Comparison of ENCODE assay signal across 22 mouse cellular contexts in the genomic region with DNA sequence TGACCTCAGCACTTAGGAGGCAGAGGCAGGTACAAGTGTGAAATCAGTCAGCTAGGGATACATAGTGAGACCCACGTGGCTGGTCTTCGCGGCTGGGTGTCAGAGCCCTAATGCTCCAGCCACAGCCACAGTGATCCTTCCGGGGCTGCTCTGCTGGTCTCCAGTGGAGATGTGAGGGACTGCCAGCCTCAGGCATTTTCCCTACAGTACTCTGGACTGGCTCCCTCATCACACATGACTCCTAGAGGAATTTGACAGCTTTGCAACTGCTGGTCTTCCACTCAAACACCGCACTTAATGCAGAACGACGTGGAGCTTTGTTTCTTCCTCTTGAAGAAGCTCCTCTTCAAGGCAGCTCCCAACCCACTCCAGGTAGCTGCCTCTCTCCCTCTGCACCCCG. TPM values are rescaled to one million over a fixed set of nuclear protein-coding genes. Genes with fewer than 3 reads are reported as not detected.
A peak's percentile ranks its signal among the peaks of the same experiment; 100 is the strongest.
DNase-seq lines count a peak whose midpoint lies in the region; ATAC-seq and TF ChIP-seq lines count a peak whose summit lies in the region.
"Had no signal": no experiment of that assay in that cellular context is flagged by ENCODE, and none has a peak within 500 bp of the region (broad histone marks: within the 10 kb centered on the region; RNA-seq: fewer than 3 reads in every experiment).

No protein-coding gene starts in this region.

- no peak for TF ChIP-seq EP300 in lung, postnatal 0 days (IDR thresholded peaks at IDR 0.05)

- H3K36me3 ChIP-seq in heart, embryonic 13.5 days: peaks cover 64% of the 10 kb centered on the region
- peaks cover 44% of the 10 kb centered on the region for H3K36me3 ChIP-seq in lung, postnatal 0 days (ENCODE audit: insufficient read depth, low read length)

- no peaks in the 10 kb centered on the region for H3K27me3 ChIP-seq in heart, embryonic 13.5 days (replicated peaks)
- no peaks in the 10 kb centered on the region for H3K27me3 ChIP-seq in lung, postnatal 0 days (replicated peaks; ENCODE audit: insufficient read depth, low read length)
- H3K27me3 ChIP-seq: forebrain, embryonic 13.5 days; midbrain, embryonic 12.5 days; neural tube, embryonic 13.5 days; Patski had no signal

- WGBS in heart, embryonic 13.5 days: 68% methylated on average over 8 of the region's 8 CpGs
- 78% methylated on average over 8 of the region's 8 CpGs for WGBS in lung, postnatal 0 days
- 76% methylated on average over 8 of the region's 8 CpGs for WGBS in lung, adult 2 months

- no peak for ATAC-seq in heart, embryonic 13.5 days (ENCODE audit: extremely low read depth, insufficient number of reproducible peaks, low FRiP score, low TSS enrichment)
- ATAC-seq in lung, postnatal 0 days: no peak
- ATAC-seq: forebrain, embryonic 13.5 days; liver, postnatal 0 days; Patski had no signal

- no peak overlapping the region for H3K4me2 ChIP-seq in heart, embryonic 13.5 days
- H3K4me2 ChIP-seq in lung, postnatal 0 days (replicated peaks; ENCODE audit: low read depth, low read length): no peak overlapping the region
- H3K4me2 ChIP-seq: forebrain, embryonic 13.5 days; heart, embryonic 11.5 days; midbrain, embryonic 12.5 days; neural tube, embryonic 13.5 days had no signal

- H3K9me3 ChIP-seq in heart, embryonic 13.5 days: no peaks in the 10 kb centered on the region
- H3K9me3 ChIP-seq in lung, postnatal 0 days (ENCODE audit: low read length): no peaks in the 10 kb centered on the region
- H3K9me3 ChIP-seq: forebrain, embryonic 13.5 days; midbrain, embryonic 12.5 days; neural tube, embryonic 13.5 days had no signal

- peaks cover 42% of the 10 kb centered on the region for H3K4me1 ChIP-seq in heart, embryonic 13.5 days
- peaks cover 11% of the 10 kb centered on the region for H3K4me1 ChIP-seq in lung, postnatal 0 days (ENCODE audit: insufficient read depth, low read depth, low read length)
- peaks cover 15% of the 10 kb centered on the region for H3K4me1 ChIP-seq in lung, adult 2 months (ENCODE audit: control insufficient read depth, insufficient read depth, low read length)

- H3K4me3 ChIP-seq in heart, embryonic 13.5 days: no peak overlapping the region
- H3K4me3 ChIP-seq in lung, postnatal 0 days (ENCODE audit: low read depth, low read length): no peak overlapping the region
- no peak overlapping the region for H3K4me3 ChIP-seq in lung, adult 2 months (replicated peaks; ENCODE audit: extremely low read depth, low read depth, low read length)
- H3K4me3 ChIP-seq: forebrain, embryonic 13.5 days; midbrain, embryonic 12.5 days; neural tube, embryonic 13.5 days had no signal

- peak overlapping the region; percentile 33; the same call in 1 of the 2 replicates for H3K9ac ChIP-seq in heart, embryonic 13.5 days
- H3K9ac ChIP-seq in lung, postnatal 0 days (replicated peaks; ENCODE audit: low read depth): no peak overlapping the region
- H3K9ac ChIP-seq: forebrain, embryonic 13.5 days; liver, postnatal 0 days; midbrain, embryonic 12.5 days; neural tube, embryonic 13.5 days had no signal

- peak; percentile 17 for TF ChIP-seq CTCF in lung, postnatal 0 days (IDR thresholded peaks at IDR 0.05)
- no peak for TF ChIP-seq CTCF in lung, adult 2 months (IDR thresholded peaks at IDR 0.05; ENCODE audit: insufficient read depth, low read length)

- no peak for TF ChIP-seq POLR2A in lung, adult 2 months (IDR thresholded peaks at IDR 0.05; ENCODE audit: borderline replicate concordance, extremely low read depth, low read depth, low read length)

- no peak for DNase-seq in heart, adult 8-10 months (ENCODE audit: low spot score)
- DNase-seq in lung, postnatal 0 days (ENCODE audit: low spot score): no peak
- no peak for DNase-seq in lung, adult 2 months
- DNase-seq in ES-CJ7 (ENCODE audit: low read depth, low spot score): peak; percentile 43
- peak; percentile 48 for DNase-seq in ZHBTc4 (ENCODE audit: low read depth, low spot score)
- DNase-seq in frontal cortex, postnatal 36 days (ENCODE audit: low spot score in 2 of 2): no peak
- DNase-seq: cerebellum, adult 2 months; gastrocnemius, postnatal 36 days; heart, postnatal 36 days; kidney, adult 18-20 months; layer of hippocampus, postnatal 36 days; liver, postnatal 0 days; thymus, postnatal 25 days had no signal

- no peak overlapping the region for H3K27ac ChIP-seq in heart, embryonic 13.5 days (replicated peaks)
- H3K27ac ChIP-seq in lung, postnatal 0 days (ENCODE audit: low read length): no peak overlapping the region
- H3K27ac ChIP-seq: forebrain, embryonic 13.5 days; kidney, postnatal 0 days; midbrain, embryonic 12.5 days; neural tube, embryonic 13.5 days had no signal

RNA-seq across cellular contexts. Expression of a gene that starts 3.8 kb away (rescaled TPM):
- polyA plus RNA-seq in heart, embryonic 13.5 days (2015; fragmentation: Nextera tagmentation; extraction: Ambion mirVana): 31.0 and 31.5 TPM in 2 replicates
- total RNA-seq in heart, adult 8-10 months (2022): 10 to 100 TPM; 23.1 to 38.7 (median 29.3) TPM
- polyA plus RNA-seq in lung, postnatal 0 days (2015; fragmentation: Nextera tagmentation; extraction: Ambion mirVana): 51.1 and 51.9 TPM in 2 replicates
- polyA plus RNA-seq in lung, adult 2 months (2012; rRNA removed): 72.5 and 75.7 TPM in 2 replicates

RNA-seq across cellular contexts. Expression of a gene that starts 4.5 kb away (rescaled TPM):
- polyA plus RNA-seq in heart, embryonic 13.5 days (2015; fragmentation: Nextera tagmentation; extraction: Ambion mirVana): 109 and 113 TPM in 2 replicates
- 10 to 100 TPM; 49.9 to 66.3 (median 64.9) TPM for total RNA-seq in heart, adult 8-10 months (2022)
- polyA plus RNA-seq in lung, postnatal 0 days (2015; fragmentation: Nextera tagmentation; extraction: Ambion mirVana): 59.6 and 68.5 TPM in 2 replicates
- polyA plus RNA-seq in lung, adult 2 months (2012; rRNA removed): 38.6 and 47.6 TPM in 2 replicates

RNA-seq across cellular contexts. Expression of a gene that starts 31.1 kb away (rescaled TPM):
- 35.9 and 37.4 TPM in 2 replicates for polyA plus RNA-seq in heart, embryonic 13.5 days (2015; fragmentation: Nextera tagmentation; extraction: Ambion mirVana)
- total RNA-seq in heart, adult 8-10 months (2022): 10 to 100 TPM; 26.7 to 31.2 (median 28.5) TPM
- polyA plus RNA-seq in lung, postnatal 0 days (2015; fragmentation: Nextera tagmentation; extraction: Ambion mirVana): 50.1 and 51.5 TPM in 2 replicates
- polyA plus RNA-seq in lung, adult 2 months (2012; rRNA removed): 118 and 120 TPM in 2 replicates

RNA-seq across cellular contexts. Expression of a gene that starts 38.4 kb away (rescaled TPM):
- 2.2 and 2.7 TPM in 2 replicates for polyA plus RNA-seq in heart, embryonic 13.5 days (2015; fragmentation: Nextera tagmentation; extraction: Ambion mirVana)
- 1 to 10 TPM; 2.3 to 3.2 (median 2.7) TPM for total RNA-seq in heart, adult 8-10 months (2022)
- 3.9 and 4.3 TPM in 2 replicates for polyA plus RNA-seq in lung, postnatal 0 days (2015; fragmentation: Nextera tagmentation; extraction: Ambion mirVana)
- polyA plus RNA-seq in lung, adult 2 months (2012; rRNA removed): 14.5 and 15.3 TPM in 2 replicates

RNA-seq across cellular contexts. Expression of a gene that starts 45.8 kb away (rescaled TPM):
- polyA plus RNA-seq in heart, embryonic 13.5 days (2015; fragmentation: Nextera tagmentation; extraction: Ambion mirVana): 0.07 and 0.13 TPM in 2 replicates
- total RNA-seq in heart, adult 8-10 months (2022): not detected
- polyA plus RNA-seq in lung, postnatal 0 days (2015; fragmentation: Nextera tagmentation; extraction: Ambion mirVana): 2.1 and 2.2 TPM in 2 replicates
- 2.3 and 11.2 TPM in 2 replicates for polyA plus RNA-seq in lung, adult 2 months (2012; rRNA removed)
- total RNA-seq: gastrocnemius, postnatal 36 days; heart, postnatal 36 days; layer of hippocampus, postnatal 36 days; left cerebral cortex, postnatal 36 days; liver, adult 2 months had no signal
- polyA plus RNA-seq: cerebellum, adult 2 months; neural tube, embryonic 13.5 days had no signal

Comparison
In these comparisons a context has a peak if more than half of its experiments do, and no peak if none do; other contexts are left out.
1. DNase-seq: peak in ES-CJ7 (single experiment) and ZHBTc4 (single experiment); none in heart, adult 8-10 months (single experiment), lung, postnatal 0 days (single experiment), lung, adult 2 months (single experiment) and frontal cortex, postnatal 36 days (0 of 2).